Mouse (Mus musculus) olfactory bulb, adult 2 months (tissue): ENCODE results near the gene Ranbp3.

Source experiments
- CTCF ChIP-seq: fragments of 200-500 bp; IDR thresholded peaks from 2 replicates; pipeline ENCODE4 v1.5.1; 2012; ENCODE audit warnings: low read depth, mild to moderate bottlenecking, low read length, moderate library complexity; ENCODE audit not compliant: insufficient read depth
- POLR2A ChIP-seq: fragments of 200-500 bp; IDR thresholded peaks from 2 replicates; pipeline ENCODE4 v1.6.1; 2012; ENCODE audit warnings: mild to moderate bottlenecking, low read depth, low read length, moderate library complexity; ENCODE audit not compliant: insufficient read depth

GRCm38 (mm10) chr17:56681791-56682190, 8.7 kb downstream of the Ranbp3 start:
- TF ChIP-seq CTCF (no peak), POLR2A (no peak)
